Mouse (Mus musculus) lung, embryonic 16.5 days (tissue): ENCODE measurements around the gene Fundc1. TPM values are rescaled to one million over a fixed set of nuclear protein-coding genes. Genes with fewer than 3 reads are reported as not detected.

ENCODE experiments used
- ATAC-seq: fragments of 200-750 bp; cut with Nextera tagmentation; 2 replicates; pipeline ENCODE4 v1.8.0; 2017; ENCODE audit warnings: low read depth, mild to moderate bottlenecking, moderate library complexity
- H3K27ac ChIP-seq: fragments of 300-500 bp; sonication (generic); 2 replicates; pipeline ENCODE4 v1.5.1; 2014; ENCODE audit warnings: mild to moderate bottlenecking, control low read depth, low read length
- H3K27me3 ChIP-seq: fragments of 300-500 bp; sonication (generic); 2 replicates; pipeline ENCODE4 v1.6.1; 2014; ENCODE audit warnings: low read depth, low read length, mixed read lengths; ENCODE audit not compliant: control insufficient read depth, insufficient read depth
- H3K36me3 ChIP-seq: fragments of 300-500 bp; sonication (generic); 2 replicates; pipeline ENCODE4 v1.6.1; 2014; ENCODE audit warnings: low read length; ENCODE audit not compliant: control insufficient read depth, insufficient read depth
- H3K4me1 ChIP-seq: fragments of 300-500 bp; sonication (generic); replicated peaks from 2 replicates; pipeline ENCODE4 v1.6.1; 2014; ENCODE audit warnings: low read length, mixed read lengths; ENCODE audit not compliant: control insufficient read depth, insufficient read depth
- H3K4me2 ChIP-seq: fragments of 300-500 bp; sonication (generic); 2 replicates; pipeline ENCODE4 v1.6.1; 2014; ENCODE audit warnings: low read depth, low read length, control low read depth
- H3K4me3 ChIP-seq: fragments of 300-500 bp; sonication (generic); 2 replicates; pipeline ENCODE4 v1.5.1; 2014; ENCODE audit warnings: mild to moderate bottlenecking, low read length, control low read depth
- H3K9ac ChIP-seq: fragments of 300-500 bp; sonication (generic); 2 replicates; pipeline ENCODE4 v1.6.1; 2014; ENCODE audit warnings: low read length, control low read depth
- H3K9me3 ChIP-seq: fragments of 300-500 bp; sonication (generic); 2 replicates; pipeline ENCODE4 v1.6.1; 2016; ENCODE audit warnings: low read length; ENCODE audit not compliant: control insufficient read depth
- WGBS: fragments of 180-500 bp; shearing (Covaris S2); extraction: QIAGEN DNeasy Blood & Tissue Kit; methylation state at CpG from one replicate; pipeline ENCODE4 v1.1.7; 2014; 5-methylcytosine and 5-hydroxymethylcytosine counted together
- polyA plus RNA-seq: library from polyadenylated mRNA; unstranded; fragments of >200 nt; fragmentation: Nextera tagmentation; extraction: Ambion mirVana; gene quantifications from 2 replicates; pipeline ENCODE4 v1.2.1, GENCODE M21; 2015

The Fundc1 gene
- polyA plus RNA-seq: 70.9 and 74.8 TPM in 2 replicates

DNA sequence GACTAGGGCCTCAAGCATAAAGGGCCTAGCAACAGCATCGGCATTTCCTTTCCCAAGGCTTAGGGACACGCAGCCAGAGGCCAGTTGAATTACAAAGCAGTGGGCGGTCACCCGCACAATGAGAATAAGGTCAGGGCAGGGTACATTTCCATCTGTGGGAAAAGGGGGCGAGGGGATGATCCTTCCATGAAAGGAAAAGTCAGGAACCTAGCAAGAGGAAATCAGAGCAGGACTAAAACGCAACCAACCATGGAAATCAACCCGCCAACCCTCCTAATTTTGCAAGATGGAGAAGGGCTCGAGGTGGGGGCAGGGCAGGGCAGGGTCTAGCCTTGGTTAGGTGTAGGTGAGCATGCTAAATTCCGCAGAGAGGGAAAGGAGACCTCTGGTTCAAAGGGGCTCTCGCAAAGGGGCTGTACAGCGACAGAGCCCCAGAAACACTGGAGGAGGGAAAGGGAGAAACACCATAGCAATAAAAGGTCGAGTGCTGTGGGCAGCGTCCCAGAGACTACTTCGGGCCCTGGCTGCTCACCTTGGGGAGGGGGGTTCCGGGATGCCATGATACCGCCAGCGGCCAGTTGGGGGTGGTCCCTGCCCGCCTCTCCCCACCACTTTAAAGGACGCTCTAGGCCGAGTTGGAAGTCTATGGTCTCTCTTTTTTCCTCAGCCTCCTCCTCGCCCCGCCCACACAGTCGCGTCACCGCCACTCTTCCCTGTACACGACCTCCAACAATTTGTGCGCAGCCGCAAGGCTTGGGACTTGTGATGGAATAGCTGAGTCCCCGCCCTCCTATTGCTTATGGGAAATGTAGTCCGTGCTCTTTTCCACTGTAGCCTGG, at the start of gene Fundc1:
Fundc1 (minus strand) TSS at position 705 of the 839 bp plus-strand sequence.
- Histone ChIP-seq H3K9me3 (no peaks in the 10 kb centered on the region), H3K9ac (peak within 1 kb of the TSS; percentile 79), H3K4me2 (peak within 1 kb of the TSS; percentile 44), H3K27me3 (no peaks in the 10 kb centered on the region), H3K27ac (peak within 1 kb of the TSS; percentile 88), H3K36me3 (no peaks in the 10 kb centered on the region), H3K4me3 (peak within 1 kb of the TSS; percentile 61), H3K4me1 (no peaks in the 10 kb centered on the region)
- ATAC-seq: peak; percentile 99
- 10% methylated on average over 30 of the region's 30 CpGs for WGBS

DNA sequence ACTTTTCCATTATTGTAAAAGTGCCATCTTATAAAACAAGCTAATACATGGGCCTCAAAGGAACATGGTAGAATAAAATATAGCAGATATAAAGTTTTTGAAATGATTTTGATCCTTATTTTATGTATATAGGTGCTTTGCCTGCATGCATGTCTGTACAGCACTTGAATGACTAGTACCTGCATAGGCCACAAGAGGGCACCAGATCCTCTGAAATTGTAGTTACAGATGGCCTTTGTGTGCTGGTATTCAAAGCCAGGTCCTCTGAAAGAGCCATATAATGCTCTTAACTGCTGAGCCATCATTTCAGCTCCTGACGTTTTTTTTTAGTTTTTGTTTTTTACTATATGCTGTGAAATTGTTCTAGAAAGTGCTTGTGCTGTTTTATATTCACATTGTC, 39.1 kb upstream of the Fundc1 start:
- Histone ChIP-seq H3K4me1 (no peaks in the 10 kb centered on the region), H3K27ac (no peak overlapping the region), H3K36me3 (no peaks in the 10 kb centered on the region), H3K4me3 (no peak overlapping the region), H3K9me3 (no peaks in the 10 kb centered on the region), H3K9ac (no peak overlapping the region), H3K4me2 (no peak overlapping the region), H3K27me3 (no peaks in the 10 kb centered on the region)
- WGBS: 63% methylated on average over 1 of the region's 1 CpGs
- no peak for ATAC-seq

DNA sequence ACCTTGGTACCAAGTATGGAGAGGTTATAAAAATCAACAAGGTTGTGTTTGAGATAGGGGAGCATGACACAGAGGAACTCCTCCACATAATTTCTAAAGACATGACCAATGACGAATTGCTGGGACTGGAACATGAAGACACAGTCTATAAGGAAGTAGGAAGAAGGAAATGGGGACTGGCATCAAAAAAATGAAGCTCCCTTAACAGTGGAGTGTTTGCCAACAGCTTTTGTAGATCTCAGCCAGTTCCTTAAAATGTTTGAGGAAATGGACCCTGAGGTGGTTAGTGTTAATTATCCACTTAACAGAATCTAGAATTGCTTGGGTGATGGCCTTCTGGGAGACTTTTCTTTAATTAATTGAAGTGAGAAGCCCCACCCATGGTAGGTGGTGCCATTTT, 36.6 kb upstream of the Fundc1 start:
- Histone ChIP-seq H3K36me3 (no peaks in the 10 kb centered on the region), H3K4me3 (no peak overlapping the region), H3K27ac (no peak overlapping the region), H3K4me1 (no peaks in the 10 kb centered on the region), H3K9ac (no peak overlapping the region), H3K4me2 (no peak overlapping the region), H3K27me3 (no peaks in the 10 kb centered on the region), H3K9me3 (no peaks in the 10 kb centered on the region)
- 67% methylated on average over 1 of the region's 1 CpGs for WGBS
- no peak for ATAC-seq

DNA sequence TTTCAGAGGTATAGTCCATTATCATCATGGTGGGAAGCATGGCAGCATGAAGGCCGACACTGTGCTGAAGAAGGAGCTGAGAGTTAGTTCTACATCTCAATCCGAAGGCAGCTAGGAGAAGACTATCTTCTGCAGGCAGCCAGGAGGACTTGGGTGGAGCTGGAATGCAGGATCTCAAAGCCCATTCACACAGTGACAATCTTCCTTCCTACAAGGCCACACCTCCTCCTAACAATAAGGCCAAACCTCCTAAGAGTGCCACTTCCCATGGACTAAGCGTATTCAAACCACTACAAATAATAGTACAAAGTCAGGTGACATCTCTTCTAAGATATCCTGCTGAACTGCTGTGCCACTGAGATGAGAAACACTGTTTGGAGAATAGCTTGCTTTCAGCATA, 35.5 kb upstream of the Fundc1 start:
- H3K4me1 ChIP-seq: no peaks in the 10 kb centered on the region
- no peak overlapping the region for H3K27ac ChIP-seq
- no peaks in the 10 kb centered on the region for H3K36me3 ChIP-seq
- H3K4me2 ChIP-seq: no peak overlapping the region
- no peak overlapping the region for H3K4me3 ChIP-seq
- WGBS: 75% methylated on average over 3 of the region's 3 CpGs
- no peak overlapping the region for H3K9ac ChIP-seq
- no peak for ATAC-seq
- no peaks in the 10 kb centered on the region for H3K27me3 ChIP-seq
- H3K9me3 ChIP-seq: no peaks in the 10 kb centered on the region

DNA sequence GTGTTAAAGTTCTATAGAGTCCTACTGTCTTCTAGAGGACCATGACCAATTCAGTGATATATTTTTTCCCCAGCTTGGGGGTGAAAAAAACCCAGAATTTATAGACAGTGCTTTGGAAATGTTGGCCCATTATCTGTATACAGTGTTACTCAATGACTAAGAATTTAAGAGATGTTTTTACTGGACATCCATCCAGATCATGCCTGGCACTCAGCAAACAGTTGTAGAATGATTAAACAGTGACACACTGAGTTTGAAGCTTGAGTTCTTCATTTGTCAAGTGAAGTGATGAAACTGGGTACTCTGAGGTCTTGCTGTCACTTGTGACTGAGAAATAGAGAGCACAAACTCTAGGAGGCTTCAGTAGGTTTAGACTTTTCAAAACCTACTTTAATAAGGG, 21.2 kb upstream of the Fundc1 start:
- Histone ChIP-seq H3K9me3 (no peaks in the 10 kb centered on the region), H3K36me3 (no peaks in the 10 kb centered on the region), H3K4me3 (no peak overlapping the region), H3K27ac (no peak overlapping the region), H3K27me3 (no peaks in the 10 kb centered on the region), H3K4me2 (no peak overlapping the region), H3K4me1 (no peaks in the 10 kb centered on the region), H3K9ac (no peak overlapping the region)
- ATAC-seq: no peak

DNA sequence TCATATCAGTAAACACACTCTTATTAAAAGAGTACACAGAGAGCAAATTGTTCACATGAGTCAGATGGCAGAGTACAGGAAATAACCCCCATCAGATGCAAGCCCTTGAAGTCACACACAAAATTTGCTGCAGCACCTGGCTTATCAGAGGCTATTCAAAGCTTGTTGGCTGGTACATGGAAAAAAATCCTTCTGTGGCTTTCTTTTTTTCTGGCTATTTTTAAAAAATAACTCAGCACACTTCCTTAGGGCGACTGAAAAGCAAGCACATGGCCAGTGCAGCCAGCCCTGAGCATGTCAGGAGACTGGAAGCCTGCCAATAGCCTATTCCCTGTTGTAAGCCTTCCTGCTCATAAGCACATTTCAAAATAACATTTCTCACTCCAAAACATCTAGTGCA, 18.6 kb upstream of the Fundc1 start:
- Histone ChIP-seq H3K27ac (peak overlapping the region; percentile 39; the same call in 1 of the 2 replicates), H3K4me2 (no peak overlapping the region), H3K9me3 (no peaks in the 10 kb centered on the region), H3K27me3 (no peaks in the 10 kb centered on the region), H3K9ac (no peak overlapping the region), H3K36me3 (no peaks in the 10 kb centered on the region), H3K4me3 (no peak overlapping the region), H3K4me1 (no peaks in the 10 kb centered on the region)
- 0% methylated on average over 1 of the region's 1 CpGs for WGBS
- peak; percentile 74 for ATAC-seq

DNA sequence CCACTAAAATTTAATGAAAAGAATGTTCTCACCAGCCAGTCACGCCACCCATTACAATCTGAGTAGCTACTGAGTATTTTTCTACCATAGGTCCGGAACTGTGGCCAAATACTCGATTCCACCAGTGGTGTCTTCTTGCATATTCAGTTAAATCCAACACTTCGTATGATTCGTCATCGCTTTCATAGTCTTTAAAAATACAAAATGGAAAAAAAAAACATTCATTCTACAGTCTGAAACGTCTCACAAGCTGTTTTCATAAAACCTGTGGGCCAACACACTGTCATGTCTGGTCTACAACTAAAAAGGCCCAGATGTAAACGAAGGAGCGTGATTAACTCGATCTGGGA, 879 bp downstream of the Fundc1 start:
- Histone ChIP-seq H3K27me3 (no peaks in the 10 kb centered on the region), H3K4me2 (peak overlapping the region; percentile 44)
- WGBS: 32% methylated on average over 10 of the region's 10 CpGs

DNA sequence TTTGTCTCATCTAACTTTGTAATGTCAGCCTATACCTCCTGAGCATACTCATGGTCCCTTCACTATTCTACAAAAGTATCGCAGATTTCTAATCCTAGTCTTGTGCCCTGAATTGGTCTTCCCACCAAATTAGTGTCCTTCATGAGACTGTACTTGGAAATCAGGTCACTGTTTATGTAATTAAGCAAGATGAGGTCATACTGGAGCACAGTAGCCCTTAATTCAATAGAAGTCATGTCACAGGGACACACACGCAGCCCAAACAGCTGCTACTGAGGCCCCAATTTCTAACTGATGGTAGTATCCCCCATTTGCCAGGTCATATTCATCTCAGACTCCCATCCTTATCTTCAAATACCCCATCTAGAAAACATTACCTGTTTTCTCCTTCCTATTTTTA, 3.5 kb downstream of the Fundc1 start:
- Histone ChIP-seq H3K27ac (no peak overlapping the region), H3K9ac (no peak overlapping the region), H3K4me1 (no peaks in the 10 kb centered on the region), H3K36me3 (no peaks in the 10 kb centered on the region; the same call in 1 of the 2 replicates), H3K27me3 (no peaks in the 10 kb centered on the region), H3K4me3 (no peak overlapping the region), H3K4me2 (no peak overlapping the region), H3K9me3 (no peaks in the 10 kb centered on the region)
- ATAC-seq: no peak
- WGBS: 87% methylated on average over 2 of the region's 2 CpGs

More for the DNA sequence above, 879 bp downstream of the Fundc1 start:
- no peak for ATAC-seq
- peak overlapping the region; percentile 88 for H3K27ac ChIP-seq
- H3K9ac ChIP-seq: peak overlapping the region; percentile 79
- H3K36me3 ChIP-seq: no peaks in the 10 kb centered on the region
- peak overlapping the region; percentile 61 for H3K4me3 ChIP-seq
- no peaks in the 10 kb centered on the region for H3K4me1 ChIP-seq
- H3K9me3 ChIP-seq: no peaks in the 10 kb centered on the region

DNA sequence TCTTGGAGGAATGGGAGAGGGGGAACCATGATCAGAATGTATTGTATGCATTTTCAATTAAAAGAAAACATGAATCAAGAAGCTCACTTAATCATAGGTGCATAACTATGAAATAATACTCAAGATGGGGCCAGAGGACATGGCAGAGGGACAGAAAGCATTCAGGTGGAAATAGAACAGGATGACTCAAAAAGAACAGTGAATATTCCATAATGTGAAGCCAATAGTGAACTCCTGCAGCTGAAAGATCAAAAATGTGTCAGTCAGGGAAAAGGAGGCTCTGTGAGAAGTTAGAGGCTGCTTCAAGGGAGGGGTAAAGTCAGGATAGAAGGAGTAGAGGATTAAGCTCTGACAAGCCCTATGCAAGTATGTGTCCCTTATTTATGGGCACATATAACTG, 6.4 kb downstream of the Fundc1 start:
- H3K36me3 ChIP-seq: no peaks in the 10 kb centered on the region; the same call in 1 of the 2 replicates
- ATAC-seq: no peak

More for the DNA sequence above, 6.4 kb downstream of the Fundc1 start:
- H3K4me2 ChIP-seq: no peak overlapping the region
- H3K9me3 ChIP-seq: no peaks in the 10 kb centered on the region
- no peaks in the 10 kb centered on the region for H3K4me1 ChIP-seq
- no peaks in the 10 kb centered on the region for H3K27me3 ChIP-seq
- H3K27ac ChIP-seq: no peak overlapping the region
- no peak overlapping the region for H3K9ac ChIP-seq
- H3K4me3 ChIP-seq: no peak overlapping the region
